Comparison of ENCODE assay signal across 7 mouse cellular contexts in genomic region chr10:25331321-25332049, GRCm38 (mm10). TPM values are rescaled to one million over a fixed set of nuclear protein-coding genes. Genes with fewer than 3 reads are reported as not detected.
A peak's percentile ranks its signal among the peaks of the same experiment; 100 is the strongest.
DNase-seq lines count a peak whose midpoint lies in the region; ATAC-seq and TF ChIP-seq lines count a peak whose summit lies in the region.

No protein-coding gene starts in this region.

- H3K4me2 ChIP-seq in heart, embryonic 13.5 days, result no peak overlapping the region

- H3K9ac ChIP-seq in heart, embryonic 13.5 days, result no peak overlapping the region

- 57% methylated on average over 9 of the region's 9 CpGs for WGBS in heart, embryonic 13.5 days

- no peak overlapping the region for H3K4me3 ChIP-seq in layer of hippocampus, adult 2 months
- no peak overlapping the region for H3K4me3 ChIP-seq in heart, embryonic 13.5 days

- no peaks in the 10 kb centered on the region for H3K9me3 ChIP-seq in heart, embryonic 13.5 days

- no peaks in the 10 kb centered on the region for H3K36me3 ChIP-seq in heart, embryonic 13.5 days

- no peak for ATAC-seq in heart, embryonic 13.5 days (ENCODE audit: extremely low read depth, insufficient number of reproducible peaks, low FRiP score, low TSS enrichment)
- ATAC-seq in monocyte, adult 5-6 weeks (replicated peaks; ENCODE audit: insufficient number of reproducible peaks, low FRiP score, low TSS enrichment, poor library complexity, severe bottlenecking), result peak; percentile 96
- ATAC-seq in erythroblast, adult 5-6 weeks (replicated peaks; ENCODE audit: low FRiP score, poor library complexity, severe bottlenecking), result no peak

- peak overlapping the region; percentile 64; the same call in 1 of the 2 replicates for H3K27ac ChIP-seq in layer of hippocampus, adult 2 months
- H3K27ac ChIP-seq in heart, embryonic 13.5 days (replicated peaks), result 0 out of 2 replicates have a peak overlapping the region, but pooled peaks have one; percentile 45

- peaks cover 7% of the 10 kb centered on the region; the same call in 1 of the 2 replicates for H3K4me1 ChIP-seq in heart, embryonic 13.5 days

- DNase-seq in layer of hippocampus, adult 2 months (ENCODE audit: low spot score in 2 of 2), result peak in 1 of 2 experiments; percentile 14
- DNase-seq in layer of hippocampus, adult 8-10 months (ENCODE audit: low spot score in 2 of 2), result no peak
- DNase-seq in Muller cell, postnatal 12 days (ENCODE audit: inconsistent ontology term), result peak; percentile 81
- DNase-seq in cerebellum, postnatal 25 days, result no peak

- TF ChIP-seq CTCF in layer of hippocampus, adult 2 months (conservative IDR thresholded peaks at IDR 0.05), result no peak

- no peaks in the 10 kb centered on the region for H3K27me3 ChIP-seq in heart, embryonic 13.5 days (replicated peaks)

RNA-seq across cellular contexts. Expression of gene Akap7, which starts 23.8 kb away (rescaled TPM):
- total RNA-seq in layer of hippocampus, adult 2 months (2021), result 10 to 100 TPM; 53.2 to 57.8 TPM
- total RNA-seq in layer of hippocampus, adult 8-10 months (2022), result 10 to 100 TPM; 49.6 to 57.7 (median 53.5) TPM
- 23.6 and 26.2 TPM in 2 replicates for polyA plus RNA-seq in heart, embryonic 13.5 days (2015; fragmentation: Nextera tagmentation; extraction: Ambion mirVana)
- 17.4 to 28.8 TPM (median 22.7 TPM) in 3 replicates for total RNA-seq in monocyte, adult 5-6 weeks (2017)
- total RNA-seq in erythroblast, adult 5-6 weeks (2015; ENCODE audit: low replicate concordance), result 162 and 177 TPM in 2 replicates
- total RNA-seq in erythroblast, adult 5-6 weeks (2017; ENCODE audit: low replicate concordance), result 292 and 295 TPM in 2 replicates

RNA-seq across cellular contexts. Expression of gene Epb41l2, which starts 28.1 kb away (rescaled TPM):
- total RNA-seq in layer of hippocampus, adult 2 months (2021), result 10 to 100 TPM; 76.4 to 84.6 TPM
- total RNA-seq in layer of hippocampus, adult 8-10 months (2022), result 100 to 1,000 TPM in 2 of 4 experiments, 10 to 100 TPM in 2; 75.9 to 120 (median 95.5) TPM
- 42.9 and 45.8 TPM in 2 replicates for polyA plus RNA-seq in heart, embryonic 13.5 days (2015; fragmentation: Nextera tagmentation; extraction: Ambion mirVana)
- 77.6 to 105 TPM (median 100 TPM) in 3 replicates for total RNA-seq in monocyte, adult 5-6 weeks (2017)
- 11.5 and 13.6 TPM in 2 replicates for total RNA-seq in erythroblast, adult 5-6 weeks (2015; ENCODE audit: low replicate concordance)
- total RNA-seq in erythroblast, adult 5-6 weeks (2017; ENCODE audit: low replicate concordance), result 6.0 and 8.3 TPM in 2 replicates
